Mouse (Mus musculus): Measurements from ENCODE around the gene Krt84. TPM values are rescaled to one million over a fixed set of nuclear protein-coding genes. Genes with fewer than 3 reads are reported as not detected.
"Not testable (repeated sequence)": the region's sequence is repeated elsewhere in the genome, so short reads cannot be mapped to it uniquely, and the experiment has no call there.

Krt84 gene
- polyA plus RNA-seq, 1 experiment, result not detected

GRCm38 (mm10) chr15:101519792-101520191, 12.8 kb downstream of the Krt84 start:
- H3K36me3 ChIP-seq (ENCODE audit: control insufficient read depth, insufficient read depth), result no peaks in the 10 kb centered on the region
- no peaks in the 10 kb centered on the region for H3K79me3 ChIP-seq (ENCODE audit: low read depth)
- no peak for TF ChIP-seq CEBPB (IDR thresholded peaks at IDR 0.05; ENCODE audit: low read depth)
- TF ChIP-seq CTCF (IDR thresholded peaks at IDR 0.05; ENCODE audit: control insufficient read depth, insufficient read depth, insufficient read length), result peak; percentile 61
- no peaks in the 10 kb centered on the region for H3K79me2 ChIP-seq (ENCODE audit: control insufficient read depth, insufficient read depth)
- no peak overlapping the region for H3K4me3 ChIP-seq (ENCODE audit: insufficient read depth, poor library complexity, severe bottlenecking)
- peaks cover 12% of the 10 kb centered on the region for H3K27me3 ChIP-seq (ENCODE audit: control insufficient read depth, insufficient read depth, insufficient read length)
- H3ac ChIP-seq (ENCODE audit: control insufficient read depth, insufficient read length, low read depth), result no peak overlapping the region

DNA sequence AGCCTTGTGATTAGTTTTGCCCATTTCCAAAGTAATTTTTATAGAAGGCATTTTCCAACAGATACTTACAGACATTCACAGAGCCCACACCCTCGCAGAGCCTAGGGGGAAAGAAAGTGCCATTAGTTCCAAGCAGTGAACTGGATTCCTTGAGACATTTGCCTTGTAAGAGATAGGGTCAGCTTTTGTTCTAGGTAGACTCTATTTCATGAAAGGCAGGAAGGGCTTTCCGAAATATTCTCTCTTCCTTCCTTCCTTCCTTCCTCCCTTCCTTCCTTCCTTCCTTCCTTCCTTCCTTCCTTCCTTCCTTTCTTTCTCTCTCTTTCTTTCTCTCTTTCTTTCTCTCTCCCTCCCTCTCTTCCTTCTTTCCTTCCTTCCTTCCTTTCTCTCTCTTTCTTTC, 15.5 kb downstream of the Krt84 start, which contains the start of gene Gm49425:
TSS of gene Gm49425 (minus strand) at position 101 of the 400 bp plus-strand sequence.
- H3K79me3 ChIP-seq (ENCODE audit: low read depth); H3K79me2 ChIP-seq (ENCODE audit: control insufficient read depth, insufficient read depth); H3ac ChIP-seq (ENCODE audit: control insufficient read depth, insufficient read length, low read depth); H3K36me3 ChIP-seq (ENCODE audit: control insufficient read depth, insufficient read depth); H3K4me3 ChIP-seq (ENCODE audit: insufficient read depth, poor library complexity, severe bottlenecking): not testable (repeated sequence)
- H3K27me3 ChIP-seq (ENCODE audit: control insufficient read depth, insufficient read depth, insufficient read length), result peaks cover 17% of the 10 kb centered on the region

DNA sequence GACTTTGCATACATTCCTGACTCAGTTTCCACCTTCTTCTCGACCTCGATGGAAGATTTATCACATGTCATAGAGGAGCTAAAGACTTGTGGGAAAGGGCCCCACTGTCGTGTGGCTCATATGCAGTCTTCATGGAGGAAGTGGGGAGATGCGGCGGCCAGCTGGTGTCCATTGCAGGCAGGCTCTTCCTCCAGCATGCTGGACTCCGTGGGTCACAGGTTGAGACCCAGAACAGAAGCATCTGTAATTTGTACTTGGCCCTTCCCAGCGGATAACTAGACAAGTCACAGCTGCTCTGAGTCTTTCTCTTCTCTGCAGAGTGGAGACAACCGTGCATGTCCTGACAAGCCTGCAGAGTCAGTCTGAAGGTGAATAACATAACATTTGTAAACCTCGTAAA, 24.4 kb downstream of the Krt84 start:
- no peak for TF ChIP-seq USF1 (IDR thresholded peaks at IDR 0.05; ENCODE audit: low read depth)
- no peak for TF ChIP-seq CTCF (IDR thresholded peaks at IDR 0.05; ENCODE audit: control insufficient read depth, insufficient read depth, insufficient read length)
- no peak for TF ChIP-seq CEBPB (IDR thresholded peaks at IDR 0.05; ENCODE audit: low read depth)
- no peak for TF ChIP-seq MYOD1 (IDR thresholded peaks at IDR 0.05; ENCODE audit: control insufficient read depth, insufficient read length, low read depth)
- no peak for TF ChIP-seq MYOG (IDR thresholded peaks at IDR 0.05; ENCODE audit: control insufficient read depth, extremely low read depth, insufficient read length)
- TF ChIP-seq FOSL1 (IDR thresholded peaks at IDR 0.05; ENCODE audit: insufficient read depth, low read length, poor library complexity, severe bottlenecking), result no peak
- H3K36me3 ChIP-seq (ENCODE audit: control insufficient read depth, insufficient read depth), result no peaks in the 10 kb centered on the region
- H3K79me2 ChIP-seq (ENCODE audit: control insufficient read depth, insufficient read depth), result no peaks in the 10 kb centered on the region
- no peaks in the 10 kb centered on the region for H3K79me3 ChIP-seq (ENCODE audit: low read depth)
- peaks cover 52% of the 10 kb centered on the region for H3K27me3 ChIP-seq (ENCODE audit: control insufficient read depth, insufficient read depth, insufficient read length)
- no peak overlapping the region for H3ac ChIP-seq (ENCODE audit: control insufficient read depth, insufficient read length, low read depth)
- H3K4me3 ChIP-seq (ENCODE audit: insufficient read depth, poor library complexity, severe bottlenecking), result no peak overlapping the region

DNA sequence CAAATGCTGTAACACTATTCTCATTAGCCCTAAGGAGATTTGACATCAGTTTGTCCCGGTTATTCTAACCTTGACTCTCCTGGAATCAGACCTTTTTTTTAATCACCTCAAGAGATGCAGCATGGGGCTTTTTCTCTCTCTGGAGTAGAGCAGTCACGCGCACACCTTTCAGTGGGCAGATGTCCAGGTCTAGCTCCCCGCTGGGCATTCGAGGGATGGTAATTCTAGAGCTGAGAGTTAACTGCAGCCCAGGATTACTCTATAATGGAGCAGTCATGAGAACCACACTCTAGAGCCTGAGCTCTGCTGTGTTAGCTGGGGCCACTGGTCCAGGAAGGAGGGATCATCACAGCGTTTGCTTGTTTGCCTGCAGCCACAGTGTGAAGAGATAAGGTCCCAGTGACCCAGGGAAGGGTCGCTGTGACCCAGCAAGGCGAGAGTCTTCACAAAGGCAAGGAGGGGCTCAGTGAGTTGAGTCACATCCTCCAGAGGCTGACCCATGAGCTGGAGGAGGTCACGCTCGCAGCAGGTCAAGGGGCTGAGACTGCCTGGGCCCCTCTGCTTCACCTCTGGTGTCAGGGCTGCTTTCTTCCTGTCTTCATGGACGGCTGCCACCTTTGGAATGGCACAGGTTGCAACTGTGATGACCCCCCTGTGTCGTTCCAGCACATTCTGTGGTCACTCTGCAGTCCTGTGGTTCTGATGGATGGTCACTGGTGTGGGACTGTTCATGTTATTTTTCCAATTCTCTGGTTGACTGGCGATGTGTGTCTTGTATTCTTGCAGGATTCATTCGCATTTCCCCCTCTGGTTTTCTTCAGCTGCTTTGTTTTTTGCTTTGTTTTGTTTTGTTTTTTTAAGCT, 25.5 kb downstream of the Krt84 start:
- H3K79me3 ChIP-seq (ENCODE audit: low read depth), result no peaks in the 10 kb centered on the region

DNA sequence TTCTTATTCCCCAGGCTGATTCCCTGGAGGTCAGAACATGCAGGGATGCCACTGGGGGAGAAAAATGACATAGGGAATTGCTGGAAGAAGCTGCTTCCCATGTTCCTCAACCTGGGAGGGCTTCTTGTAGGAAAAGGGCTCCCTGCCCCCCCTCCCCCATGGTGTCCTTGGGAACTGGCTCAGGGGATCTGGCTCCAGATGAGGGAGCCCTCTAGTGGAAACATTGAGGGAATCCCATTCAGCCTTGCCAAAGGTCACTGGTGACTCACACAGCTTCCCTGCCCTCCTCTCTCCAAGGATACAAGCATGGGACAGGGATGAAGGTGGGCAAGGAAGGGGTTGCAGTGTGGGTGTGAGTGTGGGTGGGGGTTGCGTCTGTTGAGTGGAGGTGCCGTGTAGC, 35.4 kb downstream of the Krt84 start:
- TF ChIP-seq CTCF (IDR thresholded peaks at IDR 0.05; ENCODE audit: control insufficient read depth, insufficient read depth, insufficient read length) (peak; percentile 50), CEBPB (IDR thresholded peaks at IDR 0.05; ENCODE audit: low read depth) (no peak)
- H3K79me3 ChIP-seq (ENCODE audit: low read depth), result no peaks in the 10 kb centered on the region
- no peak overlapping the region for H3K4me3 ChIP-seq (ENCODE audit: insufficient read depth, poor library complexity, severe bottlenecking)

More for the DNA sequence above, 25.5 kb downstream of the Krt84 start:
- H3ac ChIP-seq (ENCODE audit: control insufficient read depth, insufficient read length, low read depth), result no peak overlapping the region
- no peak overlapping the region for H3K4me3 ChIP-seq (ENCODE audit: insufficient read depth, poor library complexity, severe bottlenecking)
- peaks cover 54% of the 10 kb centered on the region for H3K27me3 ChIP-seq (ENCODE audit: control insufficient read depth, insufficient read depth, insufficient read length)
- no peaks in the 10 kb centered on the region for H3K36me3 ChIP-seq (ENCODE audit: control insufficient read depth, insufficient read depth)
- TF ChIP-seq CTCF (IDR thresholded peaks at IDR 0.05; ENCODE audit: control insufficient read depth, insufficient read depth, insufficient read length), result no peak
- no peak for TF ChIP-seq MYOD1 (IDR thresholded peaks at IDR 0.05; ENCODE audit: control insufficient read depth, insufficient read length, low read depth)
- no peak for TF ChIP-seq MYOG (IDR thresholded peaks at IDR 0.05; ENCODE audit: control insufficient read depth, extremely low read depth, insufficient read length)
- TF ChIP-seq MAX (IDR thresholded peaks at IDR 0.05), result no peak
- no peak for TF ChIP-seq CEBPB (IDR thresholded peaks at IDR 0.05; ENCODE audit: low read depth)
- no peaks in the 10 kb centered on the region for H3K79me2 ChIP-seq (ENCODE audit: control insufficient read depth, insufficient read depth)

GRCm38 (mm10) chr15:101495266-101495665, 37.4 kb downstream of the Krt84 start:
- no peak overlapping the region for H3K4me3 ChIP-seq (ENCODE audit: insufficient read depth, poor library complexity, severe bottlenecking)
- H3K79me3 ChIP-seq (ENCODE audit: low read depth), result no peaks in the 10 kb centered on the region
- no peaks in the 10 kb centered on the region for H3K36me3 ChIP-seq (ENCODE audit: control insufficient read depth, insufficient read depth)
- peaks cover 38% of the 10 kb centered on the region for H3K27me3 ChIP-seq (ENCODE audit: control insufficient read depth, insufficient read depth, insufficient read length)
- TF ChIP-seq CEBPB (IDR thresholded peaks at IDR 0.05; ENCODE audit: low read depth) (no peak), MYOG (IDR thresholded peaks at IDR 0.05; ENCODE audit: control insufficient read depth, extremely low read depth, insufficient read length) (no peak), FOSL1 (IDR thresholded peaks at IDR 0.05; ENCODE audit: insufficient read depth, low read length, poor library complexity, severe bottlenecking) (no peak), MAX (IDR thresholded peaks at IDR 0.05) (no peak), CTCF (IDR thresholded peaks at IDR 0.05; ENCODE audit: control insufficient read depth, insufficient read depth, insufficient read length) (no peak), MYOD1 (IDR thresholded peaks at IDR 0.05; ENCODE audit: control insufficient read depth, insufficient read length, low read depth) (no peak), USF1 (IDR thresholded peaks at IDR 0.05; ENCODE audit: low read depth) (no peak)
- no peaks in the 10 kb centered on the region for H3K79me2 ChIP-seq (ENCODE audit: control insufficient read depth, insufficient read depth)
- no peak overlapping the region for H3ac ChIP-seq (ENCODE audit: control insufficient read depth, insufficient read length, low read depth)

More for the DNA sequence above, 35.4 kb downstream of the Krt84 start:
- peaks cover 33% of the 10 kb centered on the region for H3K27me3 ChIP-seq (ENCODE audit: control insufficient read depth, insufficient read depth, insufficient read length)
- H3K36me3 ChIP-seq (ENCODE audit: control insufficient read depth, insufficient read depth), result no peaks in the 10 kb centered on the region
- no peak overlapping the region for H3ac ChIP-seq (ENCODE audit: control insufficient read depth, insufficient read length, low read depth)
- no peaks in the 10 kb centered on the region for H3K79me2 ChIP-seq (ENCODE audit: control insufficient read depth, insufficient read depth)

Measured in C2C12 (cell line).